Mouse (Mus musculus) monocyte, adult 5-6 weeks (primary cell): Measurements from ENCODE around the gene Abcf1. TPM values are rescaled to one million over a fixed set of nuclear protein-coding genes. Genes with fewer than 3 reads are reported as not detected.

Source experiments
- total RNA-seq: library from RNA; stranded (forward); fragments of 200-1000, 200-491, 200-594 nt; gene quantifications from 3 replicates; pipeline ENCODE4 v1.2.3, GENCODE M21; 2017

The Abcf1 gene
- total RNA-seq, 1 experiment from 2014 or later, result 177 TPM

Other genes with a start within 250 kb of the Abcf1 start
- 17.2 to 77.7 TPM (median 52.8 TPM) in 3 replicates for gene Ier3, start 148.1 kb downstream of the Abcf1 start, total RNA-seq
- gene Flot1, start 146.5 kb downstream of the Abcf1 start, total RNA-seq, result 70.0 to 84.2 TPM (median 77.9 TPM) in 3 replicates
- gene Tubb5, start 131.5 kb downstream of the Abcf1 start, total RNA-seq, result 138 to 179 TPM (median 139 TPM) in 3 replicates
- gene Mdc1, start 128.2 kb downstream of the Abcf1 start, total RNA-seq, result 10.9 to 26.0 TPM (median 11.1 TPM) in 3 replicates
- gene Nrm, start 108.4 kb downstream of the Abcf1 start, total RNA-seq, result 18.1 to 25.9 TPM (median 25.6 TPM) in 3 replicates
- gene Ppp1r18, start 104.2 kb downstream of the Abcf1 start, total RNA-seq, result 65.6 to 113 TPM (median 72.3 TPM) in 3 replicates
- gene Dhx16, start 89.9 kb downstream of the Abcf1 start, total RNA-seq, result 67.7 to 106 TPM (median 105 TPM) in 3 replicates
- 1.8 to 10.4 TPM (median 5.7 TPM) in 3 replicates for gene 2310061I04Rik, start 72.3 kb downstream of the Abcf1 start, total RNA-seq
- 13.9 to 18.7 TPM (median 14.2 TPM) in 3 replicates for gene Atat1, start 59.7 kb downstream of the Abcf1 start, total RNA-seq
- gene Mrps18b, start 53.4 kb downstream of the Abcf1 start, total RNA-seq, result 26.6 to 31.6 TPM (median 29.0 TPM) in 3 replicates
- gene Ppp1r10, start 53.3 kb downstream of the Abcf1 start, total RNA-seq, result 103 to 230 TPM (median 106 TPM) in 3 replicates
- gene Gnl1, start 10.1 kb upstream of the Abcf1 start, total RNA-seq, result 23.0 to 44.8 TPM (median 31.8 TPM) in 3 replicates
- 14.8 to 25.6 TPM (median 22.1 TPM) in 3 replicates for gene Prr3, start 10.5 kb upstream of the Abcf1 start, total RNA-seq
- 59.4 to 98.9 TPM (median 63.8 TPM) in 3 replicates for gene H2-T24, start 50.8 kb upstream of the Abcf1 start, total RNA-seq
- 372 to 405 TPM (median 385 TPM) in 3 replicates for gene H2-T23, start 63.1 kb upstream of the Abcf1 start, total RNA-seq
- 122 to 131 TPM (median 124 TPM) in 3 replicates for gene H2-T22, start 73.0 kb upstream of the Abcf1 start, total RNA-seq
- 0.49 to 1.0 TPM in 2 of 3 replicates, not detected in the other for gene Gm6034, start 73.2 kb upstream of the Abcf1 start, total RNA-seq
- 0.64 TPM in 1 of 3 replicates, not detected in the others for gene Gm11127, start 88.6 kb upstream of the Abcf1 start, total RNA-seq
- gene Gm19684, start 151.9 kb upstream of the Abcf1 start, total RNA-seq, result 1.4 to 2.5 TPM in 2 of 3 replicates, not detected in the other
- gene Gm7030, start 159.7 kb upstream of the Abcf1 start, total RNA-seq, result not detected in 3 replicates
- gene Gm8909, start 198.8 kb upstream of the Abcf1 start, total RNA-seq, result 3.5 TPM in 1 of 3 replicates, not detected in the others
- gene H2-T3, start 220.5 kb upstream of the Abcf1 start, total RNA-seq, result not detected in 3 replicates